Mouse (Mus musculus): ENCODE data around the gene Cfap54. TPM values are rescaled to one million over a fixed set of nuclear protein-coding genes. Genes with fewer than 3 reads are reported as not detected.

Cfap54 gene
- polyA plus RNA-seq, 1 experiment from 2014 or later: 0.86 TPM

GRCm38 (mm10) chr10:92790893-92791530 is 290.4 kb downstream of the Cfap54 start:
- WGBS: 69% methylated on average over 7 of the region's 7 CpGs
- H3K9me3 ChIP-seq (replicated peaks): no peaks in the 10 kb centered on the region
- H3K4me2 ChIP-seq: no peak overlapping the region
- no peak overlapping the region for H3K27ac ChIP-seq
- H3K36me3 ChIP-seq: no peaks in the 10 kb centered on the region
- no peaks in the 10 kb centered on the region for H3K4me1 ChIP-seq
- H3K4me3 ChIP-seq (replicated peaks): no peak overlapping the region
- no peak overlapping the region for H3K9ac ChIP-seq
- no peaks in the 10 kb centered on the region for H3K27me3 ChIP-seq
- ATAC-seq (replicated peaks; ENCODE audit: low FRiP score): no peak

GRCm38 (mm10) chr10:92790247-92790646 is 291.2 kb downstream of the Cfap54 start:
- Histone ChIP-seq H3K9me3 (replicated peaks) (no peaks in the 10 kb centered on the region), H3K27me3 (no peaks in the 10 kb centered on the region), H3K4me3 (replicated peaks) (no peak overlapping the region), H3K9ac (no peak overlapping the region), H3K4me2 (no peak overlapping the region), H3K4me1 (no peaks in the 10 kb centered on the region), H3K36me3 (no peaks in the 10 kb centered on the region), H3K27ac (no peak overlapping the region)
- no peak for ATAC-seq (replicated peaks; ENCODE audit: low FRiP score)
- WGBS: 19% methylated on average over 2 of the region's 2 CpGs

GRCm38 (mm10) chr10:92788410-92789096 is 292.9 kb downstream of the Cfap54 start:
- Histone ChIP-seq H3K9ac (no peak overlapping the region), H3K27ac (no peak overlapping the region), H3K27me3 (no peaks in the 10 kb centered on the region), H3K4me3 (replicated peaks) (no peak overlapping the region), H3K9me3 (replicated peaks) (no peaks in the 10 kb centered on the region), H3K4me1 (no peaks in the 10 kb centered on the region), H3K36me3 (no peaks in the 10 kb centered on the region), H3K4me2 (no peak overlapping the region)
- 54% methylated on average over 13 of the region's 13 CpGs for WGBS
- no peak for ATAC-seq (replicated peaks; ENCODE audit: low FRiP score)

GRCm38 (mm10) chr10:92782691-92783090 is 298.7 kb downstream of the Cfap54 start:
- no peaks in the 10 kb centered on the region for H3K36me3 ChIP-seq
- no peaks in the 10 kb centered on the region for H3K4me1 ChIP-seq
- H3K9me3 ChIP-seq (replicated peaks): no peaks in the 10 kb centered on the region
- no peak overlapping the region for H3K9ac ChIP-seq
- no peak overlapping the region for H3K4me3 ChIP-seq (replicated peaks)
- no peak overlapping the region for H3K4me2 ChIP-seq
- H3K27ac ChIP-seq: no peak overlapping the region
- no peak for ATAC-seq (replicated peaks; ENCODE audit: low FRiP score)
- no peaks in the 10 kb centered on the region for H3K27me3 ChIP-seq
- WGBS: 85% methylated on average over 5 of the region's 5 CpGs

GRCm38 (mm10) chr10:92754359-92754758 is 327.1 kb downstream of the Cfap54 start:
- Histone ChIP-seq H3K27ac (no peak overlapping the region), H3K9ac (no peak overlapping the region), H3K4me2 (no peak overlapping the region), H3K4me3 (replicated peaks) (no peak overlapping the region), H3K9me3 (replicated peaks) (no peaks in the 10 kb centered on the region), H3K4me1 (no peaks in the 10 kb centered on the region), H3K27me3 (no peaks in the 10 kb centered on the region), H3K36me3 (no peaks in the 10 kb centered on the region)
- 92% methylated on average over 5 of the region's 5 CpGs for WGBS
- ATAC-seq (replicated peaks; ENCODE audit: low FRiP score): no peak

- ATAC-seq (replicated peaks; ENCODE audit: low FRiP score): no peak
- H3K27ac ChIP-seq: no peak overlapping the region
- no peak overlapping the region for H3K4me2 ChIP-seq
- 88% methylated on average over 3 of the region's 3 CpGs for WGBS
- no peaks in the 10 kb centered on the region for H3K9me3 ChIP-seq (replicated peaks)
- H3K9ac ChIP-seq: no peak overlapping the region
- no peak overlapping the region for H3K4me3 ChIP-seq (replicated peaks)
- H3K27me3 ChIP-seq: no peaks in the 10 kb centered on the region
- H3K36me3 ChIP-seq: no peaks in the 10 kb centered on the region
- no peaks in the 10 kb centered on the region for H3K4me1 ChIP-seq
Observed at GRCm38 (mm10) chr10:92730339-92730738, 351.1 kb downstream of the Cfap54 start.

- H3K4me3 ChIP-seq (replicated peaks): no peak overlapping the region
- H3K9ac ChIP-seq: no peak overlapping the region
- no peaks in the 10 kb centered on the region for H3K9me3 ChIP-seq (replicated peaks)
- ATAC-seq (replicated peaks; ENCODE audit: low FRiP score): no peak
- H3K27ac ChIP-seq: no peak overlapping the region
- H3K27me3 ChIP-seq: no peaks in the 10 kb centered on the region
- H3K4me1 ChIP-seq: no peaks in the 10 kb centered on the region
- 87% methylated on average over 3 of the region's 3 CpGs for whole genome bisulfite sequencing
- H3K4me2 ChIP-seq: no peak overlapping the region
- H3K36me3 ChIP-seq: no peaks in the 10 kb centered on the region
Observed at GRCm38 (mm10) chr10:92728723-92729122, 352.7 kb downstream of the Cfap54 start.

Other genes starting within 250 kb of the Cfap54 start
- gene Cdk17, start 79.3 kb upstream of the Cfap54 start, polyA plus RNA-seq (2015; fragmentation: Nextera tagmentation; extraction: Ambion mirVana): 16.7 and 17.2 TPM in 2 replicates
- 41.9 and 43.7 TPM in 2 replicates for gene Elk3, start 229.5 kb upstream of the Cfap54 start, polyA plus RNA-seq (2015; fragmentation: Nextera tagmentation; extraction: Ambion mirVana)